Mouse (Mus musculus) retina, postnatal 7 days (tissue): ENCODE measurements around the gene Adora3.
"Not testable (repeated sequence)": the region's sequence is repeated elsewhere in the genome, so short reads cannot be mapped to it uniquely, and the experiment has no call there.

Experiments used
- DNase-seq: peaks from one replicate; pipeline ENCODE4 v3.0.0-alpha.2; 2012; ENCODE audit warnings: low read depth, low spot score

The Adora3 gene

GRCm38 (mm10) chr3:105900266-105900665, 29.6 kb downstream of the Adora3 start:
- no peak for DNase-seq

- DNase-seq, result no peak
Observed at GRCm38 (mm10) chr3:105900716-105901115, 30.1 kb downstream of the Adora3 start.

- no peak for DNase-seq
Observed at GRCm38 (mm10) chr3:105901468-105901867, 30.8 kb downstream of the Adora3 start.

GRCm38 (mm10) chr3:105904213-105904612, 33.6 kb downstream of the Adora3 start:
- DNase-seq, result no peak

DNA sequence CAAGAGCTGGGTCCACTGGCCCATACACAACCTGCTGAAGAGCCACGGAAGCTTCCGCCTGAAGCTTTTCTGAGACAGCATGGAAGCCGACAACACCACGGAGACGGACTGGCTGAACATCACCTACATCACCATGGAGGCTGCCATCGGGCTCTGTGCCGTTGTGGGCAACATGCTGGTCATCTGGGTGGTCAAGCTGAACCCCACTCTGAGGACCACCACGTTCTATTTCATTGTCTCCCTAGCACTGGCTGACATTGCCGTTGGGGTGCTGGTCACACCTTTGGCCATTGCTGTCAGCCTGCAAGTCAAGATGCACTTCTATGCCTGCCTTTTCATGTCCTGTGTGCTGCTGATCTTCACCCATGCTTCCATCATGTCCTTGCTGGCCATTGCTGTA, 34.1 kb downstream of the Adora3 start:
- no peak for DNase-seq

GRCm38 (mm10) chr3:105907956-105908655, 37.4 kb downstream of the Adora3 start:
- no peak for DNase-seq

DNA sequence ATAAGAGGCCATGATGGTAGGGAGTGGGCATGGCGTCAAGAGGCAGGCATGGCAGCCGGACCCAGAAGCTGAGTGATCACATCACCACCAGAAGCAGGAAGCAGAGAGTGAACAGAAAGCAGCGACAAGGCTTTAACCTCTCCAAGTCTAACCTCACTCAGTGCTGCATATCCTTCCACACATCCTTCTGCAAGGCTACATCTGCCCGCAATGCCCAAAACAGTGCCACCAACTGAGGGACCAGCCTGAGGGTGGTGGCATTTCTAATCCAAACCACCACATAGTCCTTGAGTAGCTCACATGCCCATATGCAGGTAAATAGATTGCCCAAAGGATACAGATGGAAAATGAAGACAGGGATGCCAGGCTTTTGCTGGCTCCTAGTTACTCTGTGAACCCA, 38.3 kb downstream of the Adora3 start:
- no peak for DNase-seq

DNA sequence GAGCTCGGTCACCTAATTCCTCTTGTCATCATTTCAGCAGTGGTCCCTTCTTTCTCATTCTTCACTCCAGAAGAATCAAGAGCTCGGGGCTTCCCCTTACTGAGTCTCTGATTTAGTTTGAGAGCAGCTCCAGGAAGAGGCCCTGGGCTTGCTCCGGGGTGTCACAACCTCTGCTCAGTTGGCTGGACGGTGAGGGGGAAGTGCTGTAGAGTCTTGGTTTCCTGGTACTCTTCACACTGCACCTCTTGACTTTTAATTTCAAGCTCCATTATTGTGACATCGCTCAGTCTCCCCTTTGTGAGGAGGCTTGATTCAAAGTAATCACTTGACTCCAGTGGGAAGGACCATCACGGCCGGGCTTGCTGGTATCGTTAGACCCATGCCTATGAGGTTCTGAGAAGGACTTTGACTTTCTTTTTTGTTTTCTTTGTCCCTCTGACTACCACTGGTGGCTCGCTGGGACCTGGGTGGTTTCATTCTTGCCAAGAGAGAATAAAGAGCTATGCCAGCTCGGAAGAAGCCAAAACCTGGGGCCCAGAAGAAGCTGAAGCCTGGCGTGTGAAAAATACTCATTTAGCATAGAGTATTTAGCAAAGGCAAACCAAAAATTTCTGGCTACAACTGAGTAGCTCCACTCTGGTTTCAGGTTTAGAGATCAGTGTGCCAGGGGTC, 40.0 kb downstream of the Adora3 start:
- DNase-seq, result no peak

DNA sequence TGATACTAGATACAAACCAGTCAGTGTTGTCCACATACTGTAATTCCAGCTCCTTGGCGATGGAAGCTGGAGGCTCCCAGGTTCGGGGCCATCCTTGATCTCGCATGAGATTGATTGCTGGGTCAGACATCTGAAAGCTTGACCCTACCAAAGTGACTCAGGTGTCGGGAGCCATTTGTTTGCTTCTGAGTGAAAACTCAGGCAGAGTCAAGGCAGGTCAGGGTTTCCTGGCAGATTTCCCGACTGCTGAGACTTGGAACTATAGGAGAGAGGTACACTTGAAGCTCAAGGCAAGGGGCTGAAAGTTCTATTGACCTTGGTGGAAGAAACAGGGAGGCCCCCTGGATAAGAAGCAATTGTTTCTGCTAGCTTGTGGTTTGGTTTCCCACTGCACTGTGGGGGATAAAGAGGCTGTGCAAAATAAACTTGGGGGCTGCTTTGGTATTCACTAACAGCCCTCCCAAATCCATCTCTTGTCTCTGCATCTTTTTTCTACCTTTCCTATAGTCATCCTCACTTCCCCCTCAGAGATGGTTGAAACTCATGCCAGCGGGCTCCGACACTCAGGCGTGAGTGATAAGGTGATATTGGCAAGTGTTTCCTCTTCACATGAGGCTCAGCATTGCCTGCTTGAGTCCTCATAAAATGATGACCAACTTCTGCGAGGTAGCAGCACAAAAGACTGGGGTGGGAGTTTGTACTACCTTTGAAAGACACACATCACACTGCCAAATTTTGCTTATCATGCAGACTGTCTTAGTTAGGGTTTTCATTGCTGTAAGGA, 41.6 kb downstream of the Adora3 start:
- DNase-seq, result no peak

GRCm38 (mm10) chr3:105913839-105914681, 43.4 kb downstream of the Adora3 start:
- no peak for DNase-seq

- no peak for DNase-seq
Observed at GRCm38 (mm10) chr3:105915281-105915680, 44.6 kb downstream of the Adora3 start.

DNA sequence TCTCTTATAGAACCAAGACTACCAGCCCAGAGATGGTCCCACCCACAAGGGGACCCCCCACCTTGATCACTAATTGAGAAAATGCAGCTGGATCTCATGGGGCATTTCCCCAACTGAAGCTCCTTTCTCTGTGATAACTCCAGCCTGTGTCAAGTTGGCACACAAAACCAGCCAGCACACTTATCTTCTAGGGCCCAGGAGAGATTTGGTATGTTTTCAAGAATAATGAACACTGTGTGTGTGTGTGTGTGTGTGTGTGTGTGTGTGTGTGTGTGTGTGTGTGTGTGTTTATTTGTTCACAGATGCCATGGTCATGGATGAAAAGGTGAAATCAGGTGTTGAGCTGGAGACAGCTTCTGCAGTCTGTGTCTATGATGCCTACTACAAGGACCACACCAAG, 45.8 kb downstream of the Adora3 start:
- DNase-seq, result not testable (repeated sequence)

DNA sequence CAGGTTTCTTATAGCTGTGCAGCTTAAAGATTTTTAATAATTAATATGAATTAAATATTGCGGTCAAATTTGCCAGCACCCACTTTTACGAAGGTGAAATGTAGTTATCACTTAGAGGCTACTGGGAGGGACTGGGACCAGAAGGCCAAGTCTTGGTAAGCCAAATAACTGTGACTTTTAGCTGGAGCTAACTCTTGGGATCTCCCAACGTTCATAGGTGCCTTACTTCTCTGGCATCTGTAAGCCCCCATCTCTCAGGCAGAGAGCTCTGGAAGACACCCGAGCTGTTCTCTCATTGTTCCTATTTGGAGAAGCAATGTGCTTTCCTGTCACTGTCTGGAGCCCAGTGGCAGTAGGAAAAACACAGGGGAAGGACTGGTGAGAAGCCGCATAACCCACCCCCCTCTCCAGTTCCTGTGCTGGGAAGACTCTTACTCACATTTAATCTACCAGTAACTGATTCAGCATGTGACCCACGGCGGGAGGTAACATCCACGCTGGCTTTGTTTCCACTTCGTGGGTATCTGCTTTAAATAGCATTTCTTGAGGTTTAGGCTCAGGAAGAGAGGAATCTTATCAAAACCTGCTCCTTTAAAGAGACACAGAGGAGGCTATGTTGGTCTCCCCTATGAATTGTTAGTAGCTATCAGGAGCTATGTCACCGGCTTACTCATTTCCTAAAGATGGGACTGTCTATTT, 47.1 kb downstream of the Adora3 start:
- DNase-seq, result no peak

GRCm38 (mm10) chr3:105918355-105918745, 47.7 kb downstream of the Adora3 start:
- no peak for DNase-seq

DNA sequence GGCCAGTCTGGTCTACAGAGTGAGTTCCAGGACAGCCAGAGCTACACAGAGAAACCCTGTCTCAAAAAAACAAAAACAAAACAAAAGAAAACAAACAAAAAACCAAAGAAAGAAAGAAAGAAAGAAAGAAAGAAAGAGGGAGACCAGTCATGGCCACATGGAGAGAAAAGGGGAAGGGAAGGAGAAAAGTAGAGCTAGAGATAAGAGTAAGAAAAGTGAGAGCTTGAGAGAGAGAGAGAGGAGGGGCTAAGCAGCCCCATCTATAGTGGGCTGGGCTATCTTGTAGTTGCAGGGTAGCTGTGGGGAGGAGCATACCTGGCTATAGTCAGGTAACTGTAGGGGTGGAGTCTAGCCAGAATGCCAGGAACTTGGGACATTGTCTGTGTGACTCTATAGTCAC, 50.1 kb downstream of the Adora3 start:
- not testable (repeated sequence) for DNase-seq

GRCm38 (mm10) chr3:105921959-105922358, 51.3 kb downstream of the Adora3 start:
- DNase-seq, result no peak

- DNase-seq, result no peak
Observed at GRCm38 (mm10) chr3:105924616-105925015, 54.0 kb downstream of the Adora3 start.

GRCm38 (mm10) chr3:105927561-105928194, 57.0 kb downstream of the Adora3 start:
- no peak for DNase-seq

DNA sequence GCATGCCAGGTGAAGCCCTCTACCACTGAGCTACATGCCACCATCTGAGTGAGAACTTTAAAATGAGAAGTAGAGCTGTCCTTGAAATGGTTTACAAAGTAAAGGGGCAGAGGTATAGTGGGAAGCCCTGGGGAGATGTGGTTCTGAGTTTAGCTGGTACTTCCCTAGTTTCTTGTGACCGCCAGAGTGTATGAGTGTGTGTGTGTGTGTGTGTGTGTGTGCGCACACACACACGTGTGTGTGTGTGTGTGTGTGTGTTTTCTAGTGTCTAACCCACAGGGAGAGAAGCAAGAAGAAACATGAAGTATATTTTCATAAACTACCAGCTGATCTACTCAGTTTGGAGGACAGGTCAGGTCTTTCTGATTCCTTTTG, 57.5 kb downstream of the Adora3 start:
- DNase-seq, result no peak

DNA sequence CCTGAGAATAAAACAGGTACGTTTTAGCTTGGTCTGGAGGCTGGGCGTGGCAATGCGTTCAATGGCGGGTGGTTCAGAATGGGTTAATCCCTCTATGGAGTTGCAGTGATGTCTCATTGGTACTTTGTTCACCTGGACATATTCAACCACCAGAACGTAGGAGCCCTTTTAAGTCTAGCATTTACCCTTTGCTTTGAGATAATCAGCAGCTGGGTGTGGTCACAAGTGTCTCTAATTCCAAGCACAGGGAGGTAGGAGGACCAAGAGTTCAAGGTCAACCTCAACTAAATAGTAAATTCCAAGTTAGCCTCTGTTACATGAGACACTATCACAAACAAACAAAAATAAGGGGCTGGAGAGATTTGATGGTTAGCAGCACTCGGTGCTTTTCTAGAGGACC, 58.1 kb downstream of the Adora3 start:
- no peak for DNase-seq

DNA sequence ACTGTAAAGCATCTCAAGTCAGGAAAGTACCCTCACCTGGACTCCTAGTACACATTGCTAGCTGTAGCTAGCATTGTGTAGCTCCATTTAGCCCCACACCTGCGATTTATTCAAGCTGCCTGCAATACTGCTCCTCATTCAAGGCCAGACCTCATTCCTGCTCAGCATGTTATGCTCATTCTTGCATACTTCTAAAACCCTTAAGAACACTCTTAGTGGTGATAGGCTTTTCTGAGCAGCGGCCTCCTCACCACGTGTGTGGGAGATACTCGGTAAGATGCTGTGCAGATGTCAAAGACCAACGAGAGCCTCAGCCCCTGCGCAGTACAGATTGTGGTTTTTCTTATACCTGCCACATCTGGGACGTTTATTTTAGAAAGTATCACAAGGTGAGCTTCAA, 59.2 kb downstream of the Adora3 start:
- DNase-seq, result no peak
